Mouse (Mus musculus): ENCODE measurements around the gene Alg9.
A peak's percentile ranks its signal among the peaks of the same experiment; 100 is the strongest.

Gene Alg9

DNA sequence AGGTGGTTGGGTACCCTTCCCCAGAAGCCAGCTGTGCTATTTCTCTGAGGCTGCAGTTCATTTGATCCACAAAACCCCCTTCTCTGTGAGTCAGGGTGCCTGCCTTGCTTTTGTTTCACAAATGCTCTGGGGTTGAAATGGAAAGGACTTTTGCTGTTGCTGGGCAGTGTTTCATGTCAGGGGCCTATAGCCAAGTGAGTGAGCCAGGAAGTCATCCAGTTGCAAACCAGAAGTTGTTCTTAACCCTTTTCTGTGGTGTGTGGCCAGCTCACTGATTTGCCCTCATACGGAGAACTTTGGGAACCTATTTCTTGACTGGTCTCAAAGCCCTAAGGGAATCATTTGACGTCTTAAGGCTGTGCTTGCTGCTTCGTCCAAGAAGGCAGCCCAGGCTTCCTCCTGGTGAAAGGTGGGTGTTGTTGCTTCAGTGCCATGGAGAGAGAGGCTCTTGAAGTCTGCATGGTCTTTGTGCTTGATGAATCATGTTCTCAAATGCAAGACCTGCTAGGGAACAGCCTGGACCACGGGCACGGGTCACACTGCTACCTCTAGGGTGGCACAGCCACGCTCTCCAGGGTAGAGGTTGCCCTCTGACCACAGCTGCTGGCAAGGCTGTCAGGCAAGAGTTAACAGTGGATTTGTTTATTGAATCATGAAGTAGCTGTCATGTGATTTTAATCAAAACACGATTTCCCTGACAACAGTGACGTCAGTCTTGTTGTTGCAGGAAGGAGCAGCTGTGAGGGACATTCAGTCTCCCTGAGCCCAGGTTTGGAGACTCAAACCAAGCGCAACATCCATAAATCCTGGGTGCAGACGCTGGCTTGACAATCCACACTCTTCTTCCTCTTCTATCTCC is 110.2 kb downstream of the Alg9 start:
- peak; percentile 73 for DNase-seq (ENCODE audit: low read depth, low spot score)

DNA sequence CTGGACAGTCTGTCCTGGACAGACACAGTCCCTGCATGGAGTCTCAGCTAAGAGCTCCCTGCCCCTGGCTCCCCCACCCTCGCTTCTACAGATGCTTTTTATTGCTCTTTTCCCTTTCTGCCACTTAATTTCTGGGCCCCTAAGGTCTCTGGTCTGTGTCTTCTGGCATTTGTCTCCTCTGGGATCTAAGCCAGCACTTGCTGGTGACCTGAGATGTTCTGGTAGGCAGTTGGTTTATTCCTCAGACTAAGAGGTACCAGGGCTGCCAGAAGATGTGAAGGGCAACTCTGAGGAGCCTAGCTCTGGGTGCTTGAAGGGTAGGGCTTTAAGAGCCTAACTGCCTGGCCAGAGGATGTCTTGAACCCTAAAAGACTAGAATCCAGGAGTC is 110.8 kb downstream of the Alg9 start:
- no peak for DNase-seq (ENCODE audit: low read depth, low spot score)

GRCm38 (mm10) chr9:50886870-50887269 is 112.1 kb downstream of the Alg9 start:
- DNase-seq (ENCODE audit: low read depth, low spot score) = no peak

DNA sequence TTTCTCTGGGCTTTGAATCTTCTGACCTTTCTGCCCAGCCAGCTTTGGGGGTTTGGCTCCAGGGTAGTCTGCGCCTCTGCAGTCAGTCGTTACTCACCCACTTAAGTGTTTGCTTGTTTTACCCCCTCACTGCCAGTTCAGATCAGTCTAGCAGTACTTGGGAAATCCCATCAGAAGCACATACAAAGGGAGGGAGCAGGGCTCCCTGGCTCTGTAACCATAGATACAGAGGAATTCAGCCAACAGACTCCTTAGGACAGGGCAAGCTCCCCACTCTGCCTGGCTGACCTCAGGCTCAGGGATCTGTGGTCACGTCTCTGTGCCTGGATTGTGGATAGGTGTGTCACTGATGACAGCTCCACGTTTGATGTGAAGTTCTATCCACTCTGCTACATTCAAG is 112.5 kb downstream of the Alg9 start:
- DNase-seq (ENCODE audit: low read depth, low spot score) = no peak

- DNase-seq (ENCODE audit: low read depth, low spot score) = no peak
Observed at GRCm38 (mm10) chr9:50889211-50889610, 114.4 kb downstream of the Alg9 start.

- no peak for DNase-seq (ENCODE audit: low read depth, low spot score)
Observed at GRCm38 (mm10) chr9:50889964-50890363, 115.1 kb downstream of the Alg9 start.

GRCm38 (mm10) chr9:50890494-50891090 is 115.8 kb downstream of the Alg9 start:
- DNase-seq (ENCODE audit: low read depth, low spot score) = no peak
